Mouse (Mus musculus) limb, embryonic 15.5 days (tissue): ENCODE measurements around the gene Mtcp1. TPM values are rescaled to one million over a fixed set of nuclear protein-coding genes. Genes with fewer than 3 reads are reported as not detected.

Experiments
- polyA plus RNA-seq: library from polyadenylated mRNA; unstranded; fragments of >200 nt; fragmentation: Nextera tagmentation; extraction: Ambion mirVana; gene quantifications from 2 replicates; pipeline ENCODE4 v1.2.1, GENCODE M21; 2015

Mtcp1 gene
- polyA plus RNA-seq, 1 experiment from 2014 or later = 8.9 TPM

Other genes starting within 250 kb of the Mtcp1 start
- 50.6 and 58.1 TPM in 2 replicates for gene Fundc2, start 34.2 kb downstream of the Mtcp1 start, polyA plus RNA-seq
- 1.00 and 1.4 TPM in 2 replicates for gene F8, start 34.0 kb downstream of the Mtcp1 start, polyA plus RNA-seq
- gene Cmc4, start within 50 bp of the Mtcp1 start, polyA plus RNA-seq = 21.9 and 25.7 TPM in 2 replicates
- gene Brcc3, start within 50 bp of the Mtcp1 start, polyA plus RNA-seq = 49.9 and 57.0 TPM in 2 replicates
- 135 and 137 TPM in 2 replicates for gene Vbp1, start 97.7 kb upstream of the Mtcp1 start, polyA plus RNA-seq
- 1.9 and 2.0 TPM in 2 replicates for gene Rab39b, start 161.6 kb upstream of the Mtcp1 start, polyA plus RNA-seq